Mouse (Mus musculus) CH12.LX (cell line): ENCODE measurements at regions not wholly inside any gene's neighbourhood (a gene's known extent, or its start where the extent isn't known, plus 50 kb on each side); places are given as distances from the start of the nearest gene placed in this dataset.

ENCODE experiments used
- CHD1 ChIP-seq: IDR thresholded peaks from 2 replicates; pipeline ENCODE4 v1.6.1; 2012; ENCODE audit warnings: low read depth, low read length, improper control_type of control experiment, inconsistent platforms
- CTCF ChIP-seq, 2 experiments: IDR thresholded peaks in 1 of 2; conservative IDR thresholded peaks in 1 of 2; 2 replicates each; pipeline ENCODE4 v1.5.1; 2011 to 2012; ENCODE audit warnings: low read depth in 2 of 2, low read length in 2 of 2, improper control_type of control experiment in 1 of 2, inconsistent platforms in 1 of 2, mild to moderate bottlenecking in 1 of 2, moderate library complexity in 1 of 2
- E2F4 ChIP-seq: IDR thresholded peaks from 2 replicates; pipeline ENCODE4 v1.6.1; 2011; ENCODE audit warnings: low read depth, low read length, improper control_type of control experiment; ENCODE audit not compliant: insufficient replicate concordance
- ETS1 ChIP-seq: conservative IDR thresholded peaks from 2 replicates; pipeline ENCODE4 v1.6.1; 2012; ENCODE audit warnings: low read depth, mild to moderate bottlenecking, inconsistent platforms, low read length, improper control_type of control experiment, moderate library complexity
- HCFC1 ChIP-seq: IDR thresholded peaks from 2 replicates; pipeline ENCODE4 v1.6.1; 2012; ENCODE audit warnings: low read depth, mild to moderate bottlenecking, inconsistent platforms, low read length, improper control_type of control experiment
- MAX ChIP-seq: IDR thresholded peaks from 2 replicates; pipeline ENCODE4 v1.6.1; 2011; ENCODE audit warnings: low read length, improper control_type of control experiment
- NELFE ChIP-seq: IDR thresholded peaks from 2 replicates; pipeline ENCODE4 v1.6.1; 2011; ENCODE audit warnings: low read depth, low read length, improper control_type of control experiment
- POLR2A ChIP-seq: IDR thresholded peaks from 2 replicates; pipeline ENCODE4 v1.6.1; 2011; ENCODE audit warnings: low read depth, mild to moderate bottlenecking, improper control_type of control experiment, low read length
- SMC3 ChIP-seq: IDR thresholded peaks from 2 replicates; pipeline ENCODE4 v1.6.1; 2011; ENCODE audit warnings: low read depth, low read length, improper control_type of control experiment
- USF1 ChIP-seq: IDR thresholded peaks from 2 replicates; pipeline ENCODE4 v1.6.1; 2014; ENCODE audit warnings: low read depth, mild to moderate bottlenecking, inconsistent platforms, low read length, improper control_type of control experiment
- ZC3H11A ChIP-seq: IDR thresholded peaks from 2 replicates; pipeline ENCODE4 v1.6.1; 2012; ENCODE audit warnings: low read depth, mild to moderate bottlenecking, inconsistent platforms, low read length, improper control_type of control experiment
- ZNF384 ChIP-seq: IDR thresholded peaks from 2 replicates; pipeline ENCODE4 v1.6.1; 2012; ENCODE audit warnings: low read depth, low read length, improper control_type of control experiment, inconsistent platforms

DNA sequence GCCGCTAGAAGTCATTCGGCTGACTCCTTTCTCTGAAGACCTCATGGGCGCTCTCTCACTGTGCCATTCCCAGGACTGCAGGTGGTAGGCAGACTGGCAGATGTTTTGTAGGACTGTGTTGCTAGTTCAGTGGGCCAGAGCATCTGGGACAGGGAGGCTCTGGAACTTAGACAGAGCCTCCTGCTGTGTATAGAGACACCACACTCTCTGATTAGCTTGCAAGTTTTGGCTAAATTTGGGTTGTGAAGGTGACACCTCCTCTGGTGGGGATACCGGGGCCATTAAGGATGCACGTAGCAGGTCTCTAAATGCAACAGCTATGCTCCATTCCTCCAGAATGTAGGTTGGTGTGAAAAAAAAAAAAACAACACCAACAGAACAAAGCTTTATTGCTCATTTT, 171.4 kb upstream of the Ppp2r3a start:
- TF ChIP-seq CTCF (conservative IDR thresholded peaks at IDR 0.05 in 1 of 2, IDR thresholded peaks at IDR 0.05 in 1 of 2; ENCODE audit: low read depth in 2 of 2, low read length in 2 of 2) (no peak), MAX (no peak), SMC3 (no peak), USF1 (no peak), POLR2A (no peak), ETS1 (no peak), ZNF384 (no peak), NELFE (no peak), HCFC1 (no peak), E2F4 (no peak), CHD1 (no peak), ZC3H11A (no peak)
